Mouse (Mus musculus): Measurements from ENCODE around the gene S1pr5. TPM values are rescaled to one million over a fixed set of nuclear protein-coding genes. Genes with fewer than 3 reads are reported as not detected.

The S1pr5 gene
- polyA plus RNA-seq, 1 experiment from 2014 or later, result 0.11 TPM

DNA sequence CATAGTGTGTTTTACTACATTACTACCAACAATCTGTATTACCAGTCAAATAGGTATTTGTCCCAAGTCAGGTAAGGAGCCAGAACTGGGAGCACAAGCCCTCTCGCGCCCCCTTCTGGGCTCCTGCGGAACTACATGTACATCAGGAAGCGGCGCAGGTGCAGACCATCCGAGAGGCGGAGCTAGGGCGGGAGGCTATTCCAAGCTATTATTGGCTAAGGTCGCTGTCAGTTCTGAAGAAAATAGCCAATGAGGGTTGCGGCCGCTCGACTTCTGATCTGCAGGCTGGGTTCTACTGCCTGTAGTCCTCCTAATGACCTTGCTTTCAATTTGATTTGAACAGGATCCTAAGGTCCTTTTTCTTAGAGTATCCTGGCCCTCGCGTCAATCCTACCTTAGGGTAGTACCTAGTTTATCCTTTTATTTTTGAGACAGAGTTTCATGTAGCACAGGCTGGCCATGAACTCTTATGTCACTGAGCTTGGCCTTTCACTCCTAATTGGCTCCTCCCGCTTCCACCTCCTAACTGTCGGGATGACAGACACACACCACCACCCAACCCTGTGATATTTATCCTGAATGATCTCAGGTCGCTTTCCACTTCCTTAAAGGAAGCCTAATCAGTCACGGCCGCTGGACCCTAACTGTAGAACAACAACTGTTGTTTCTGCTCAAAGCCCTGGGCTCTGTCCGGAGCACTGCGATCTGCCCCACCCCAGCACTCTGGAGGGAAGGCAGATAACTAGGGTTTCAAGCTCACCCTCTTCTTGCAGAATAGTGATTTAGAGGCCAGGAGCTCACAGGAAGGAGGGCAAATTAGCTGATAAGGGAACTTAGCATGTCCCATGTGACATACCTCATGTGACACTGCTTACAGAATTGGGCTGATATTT, 27.5 kb downstream of the S1pr5 start:
- H3K9me3 ChIP-seq (replicated peaks), result no peaks in the 10 kb centered on the region
- H3K36me3 ChIP-seq, result no peaks in the 10 kb centered on the region
- peaks cover 19% of the 10 kb centered on the region for H3K4me1 ChIP-seq (replicated peaks)
- H3K27me3 ChIP-seq, result no peaks in the 10 kb centered on the region
- peak overlapping the region; percentile 53 for H3K4me2 ChIP-seq
- peak overlapping the region; percentile 33 for H3K4me3 ChIP-seq
- peak overlapping the region; percentile 79 for H3K27ac ChIP-seq
- ATAC-seq (replicated peaks; ENCODE audit: insufficient number of reproducible peaks, insufficient read depth, low FRiP score, low read depth), result peak; percentile 91
- 7% methylated on average over 21 of the region's 21 CpGs for WGBS
- 0 out of 2 replicates have a peak overlapping the region, but pooled peaks have one; percentile 5 for H3K9ac ChIP-seq

DNA sequence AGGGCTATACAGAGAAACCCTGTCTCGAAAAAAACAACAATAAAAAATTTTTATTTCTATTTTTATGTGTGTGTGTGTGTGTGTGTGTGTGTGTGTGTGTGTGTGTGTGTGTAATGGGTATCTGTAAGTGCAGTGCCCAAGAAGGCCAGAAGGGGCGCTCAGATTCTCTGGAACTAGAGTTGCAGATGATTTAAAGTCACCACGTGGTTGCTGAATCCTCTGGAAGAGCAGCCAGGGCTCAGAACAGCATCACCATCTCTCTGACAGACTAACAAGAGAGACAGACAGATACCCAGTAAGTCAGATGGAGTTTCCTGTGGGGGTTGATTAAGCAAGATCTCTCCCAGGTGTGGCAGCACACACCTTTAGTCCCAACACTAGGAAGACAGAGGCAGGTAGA, 28.4 kb downstream of the S1pr5 start:
- Histone ChIP-seq H3K4me3 (no peak overlapping the region), H3K9ac (no peak overlapping the region), H3K36me3 (no peaks in the 10 kb centered on the region), H3K4me2 (no peak overlapping the region), H3K4me1 (replicated peaks) (peaks cover 13% of the 10 kb centered on the region), H3K27me3 (no peaks in the 10 kb centered on the region), H3K27ac (no peak overlapping the region), H3K9me3 (replicated peaks) (no peaks in the 10 kb centered on the region)
- WGBS, result 57% methylated on average over 3 of the region's 3 CpGs
- ATAC-seq (replicated peaks; ENCODE audit: insufficient number of reproducible peaks, insufficient read depth, low FRiP score, low read depth), result no peak

DNA sequence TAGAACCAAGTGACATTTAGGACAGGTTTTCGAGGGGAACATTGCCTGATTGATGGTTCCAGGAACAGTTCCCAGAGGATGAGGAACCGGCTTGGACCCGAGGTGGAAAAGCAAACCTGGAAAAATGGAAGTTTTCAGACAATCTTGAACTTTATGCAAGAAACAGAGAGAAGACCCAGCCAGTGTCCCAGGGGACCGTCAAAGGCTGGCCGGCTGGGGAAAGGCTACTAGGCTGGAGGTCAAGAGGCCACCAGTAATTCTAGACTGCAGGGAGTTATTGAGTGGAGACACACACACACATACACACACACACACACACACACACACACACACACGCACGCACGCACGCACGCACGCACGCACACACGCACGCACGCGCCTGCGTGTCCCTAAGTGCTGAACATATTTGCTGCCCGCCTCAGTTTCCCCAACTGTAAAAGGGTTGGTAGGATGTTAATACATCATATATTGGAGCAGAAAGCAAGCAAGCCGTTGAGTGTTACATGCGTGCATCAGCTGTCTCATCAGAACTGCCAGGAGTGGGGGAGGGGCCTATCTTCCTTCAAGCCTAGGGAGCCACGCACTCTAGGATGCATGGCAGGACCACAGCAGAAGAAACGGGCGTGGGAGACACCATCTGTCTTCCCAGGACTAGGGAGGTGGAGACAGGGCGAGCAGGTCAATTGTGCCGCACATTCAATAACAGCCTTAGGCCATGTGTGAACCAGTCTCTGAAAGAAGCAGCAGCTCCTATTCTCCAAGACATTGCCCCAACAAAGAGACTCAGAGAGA, 32.0 kb downstream of the S1pr5 start:
- no peaks in the 10 kb centered on the region for H3K9me3 ChIP-seq (replicated peaks)
- H3K27ac ChIP-seq, result no peak overlapping the region
- H3K4me1 ChIP-seq (replicated peaks), result peaks cover 5% of the 10 kb centered on the region
- no peaks in the 10 kb centered on the region for H3K27me3 ChIP-seq
- H3K36me3 ChIP-seq, result peaks cover 6% of the 10 kb centered on the region
- no peak overlapping the region for H3K9ac ChIP-seq
- H3K4me3 ChIP-seq, result no peak overlapping the region
- H3K4me2 ChIP-seq, result no peak overlapping the region
- no peak for ATAC-seq (replicated peaks; ENCODE audit: insufficient number of reproducible peaks, insufficient read depth, low FRiP score, low read depth)
- 71% methylated on average over 25 of the region's 25 CpGs for WGBS

DNA sequence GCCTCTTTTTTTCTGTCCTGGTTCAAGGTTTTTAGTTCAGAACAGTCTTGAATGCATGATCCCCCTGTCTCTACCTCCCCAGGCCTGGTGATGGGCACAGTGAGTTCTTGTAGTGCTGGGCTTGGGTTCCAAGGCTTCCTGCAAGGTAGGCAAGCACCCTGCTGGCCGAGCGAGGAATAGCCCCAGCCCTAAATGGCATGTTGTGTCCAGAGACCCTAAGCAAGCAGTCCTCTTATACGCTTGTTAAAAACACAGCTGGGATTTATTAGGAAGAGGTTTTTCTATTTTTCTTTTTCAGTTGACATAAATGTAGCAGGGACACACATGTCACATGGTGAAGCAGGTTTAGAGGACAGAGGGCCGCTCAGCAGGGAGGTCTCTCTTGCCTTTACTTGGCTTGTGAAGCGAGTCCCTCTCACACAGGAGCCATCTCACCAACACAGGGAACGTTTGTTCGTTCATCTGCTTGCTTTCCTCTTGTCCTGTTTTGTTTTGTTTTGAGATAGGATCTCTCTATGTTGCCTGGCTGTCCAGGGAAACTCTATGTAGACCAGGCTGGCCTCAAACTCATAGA, 34.5 kb downstream of the S1pr5 start:
- Histone ChIP-seq H3K4me1 (replicated peaks) (no peaks in the 10 kb centered on the region), H3K27me3 (no peaks in the 10 kb centered on the region), H3K27ac (no peak overlapping the region), H3K36me3 (peaks cover 12% of the 10 kb centered on the region), H3K4me3 (no peak overlapping the region), H3K4me2 (no peak overlapping the region), H3K9me3 (replicated peaks) (no peaks in the 10 kb centered on the region), H3K9ac (no peak overlapping the region)
- no peak for ATAC-seq (replicated peaks; ENCODE audit: insufficient number of reproducible peaks, insufficient read depth, low FRiP score, low read depth)
- WGBS, result 38% methylated on average over 7 of the region's 7 CpGs

DNA sequence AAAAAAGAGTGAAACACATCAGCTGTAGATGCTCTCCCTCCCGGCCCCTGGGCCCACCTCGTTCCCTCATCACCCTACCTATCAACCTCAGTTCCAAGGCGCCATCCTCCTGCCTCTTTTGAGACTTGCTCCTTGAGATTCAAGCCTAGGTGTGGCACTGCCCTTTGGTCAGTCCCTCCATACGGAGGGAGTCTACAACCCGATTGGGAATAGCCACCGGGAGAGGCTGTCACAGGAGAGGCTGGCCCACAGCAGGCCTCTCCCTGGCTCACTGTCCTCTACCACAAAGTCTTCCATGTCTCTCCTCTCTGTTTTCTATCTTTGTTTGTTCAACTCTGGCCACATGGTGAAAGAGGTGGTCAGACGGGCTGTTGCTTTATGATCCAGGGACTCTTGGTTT, 36.6 kb downstream of the S1pr5 start:
- Histone ChIP-seq H3K36me3 (peaks cover 18% of the 10 kb centered on the region), H3K9ac (no peak overlapping the region), H3K4me3 (no peak overlapping the region), H3K27ac (no peak overlapping the region), H3K4me2 (no peak overlapping the region), H3K9me3 (replicated peaks) (no peaks in the 10 kb centered on the region), H3K4me1 (replicated peaks) (no peaks in the 10 kb centered on the region), H3K27me3 (no peaks in the 10 kb centered on the region)
- no peak for ATAC-seq (replicated peaks; ENCODE audit: insufficient number of reproducible peaks, insufficient read depth, low FRiP score, low read depth)
- 85% methylated on average over 7 of the region's 7 CpGs for WGBS

DNA sequence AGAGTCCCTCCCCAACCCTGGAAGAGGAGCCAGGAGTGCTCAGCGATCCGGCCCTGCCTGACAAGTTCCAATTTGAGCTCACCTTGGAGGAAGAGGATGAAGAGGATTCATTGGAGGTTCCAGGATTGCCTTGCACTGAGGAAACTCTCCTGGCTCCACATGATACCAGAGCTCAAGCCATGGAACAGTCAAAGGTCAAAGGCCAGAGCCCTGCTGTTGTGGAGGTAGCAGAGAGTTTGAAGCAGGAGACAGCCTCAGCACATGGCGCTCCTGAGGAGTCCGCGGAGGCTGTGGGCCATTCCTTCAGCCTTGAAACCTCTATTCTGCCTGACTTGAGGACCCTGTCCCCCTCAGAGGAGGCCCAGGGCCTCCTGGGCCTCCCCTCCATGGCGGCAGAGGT, 37.4 kb downstream of the S1pr5 start:
- WGBS, result 79% methylated on average over 6 of the region's 6 CpGs
- no peak overlapping the region for H3K4me2 ChIP-seq
- no peak overlapping the region for H3K4me3 ChIP-seq
- no peaks in the 10 kb centered on the region for H3K9me3 ChIP-seq (replicated peaks)
- H3K9ac ChIP-seq, result no peak overlapping the region
- no peak for ATAC-seq (replicated peaks; ENCODE audit: insufficient number of reproducible peaks, insufficient read depth, low FRiP score, low read depth)
- H3K4me1 ChIP-seq (replicated peaks), result no peaks in the 10 kb centered on the region
- H3K27ac ChIP-seq, result no peak overlapping the region
- H3K36me3 ChIP-seq, result peaks cover 23% of the 10 kb centered on the region
- no peaks in the 10 kb centered on the region for H3K27me3 ChIP-seq

DNA sequence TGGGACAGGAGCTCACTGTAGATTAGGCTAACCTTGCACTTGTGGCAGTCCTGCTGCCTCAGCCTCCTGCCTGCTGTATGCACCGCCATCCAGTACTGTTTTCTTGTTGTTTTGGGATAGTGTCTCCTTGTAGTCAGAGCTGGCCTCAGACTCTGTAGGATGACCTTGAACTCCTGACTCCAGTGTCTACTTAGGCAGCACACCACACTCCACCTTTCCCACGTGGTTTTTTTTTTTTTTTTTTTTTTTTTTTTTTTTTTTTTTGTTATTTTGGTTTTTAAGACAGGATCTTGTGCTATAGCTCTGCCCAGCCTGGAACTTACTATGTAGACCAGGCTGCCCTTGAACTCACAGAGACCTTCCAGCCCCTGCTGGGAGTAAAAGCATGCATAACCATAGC, 39.6 kb downstream of the S1pr5 start:
- H3K9me3 ChIP-seq (replicated peaks), result no peaks in the 10 kb centered on the region
- H3K36me3 ChIP-seq, result peaks cover 26% of the 10 kb centered on the region
- H3K9ac ChIP-seq, result no peak overlapping the region
- no peak overlapping the region for H3K4me3 ChIP-seq
- WGBS, result 81% methylated on average over 2 of the region's 2 CpGs
- no peak for ATAC-seq (replicated peaks; ENCODE audit: insufficient number of reproducible peaks, insufficient read depth, low FRiP score, low read depth)
- no peaks in the 10 kb centered on the region for H3K27me3 ChIP-seq
- H3K4me2 ChIP-seq, result no peak overlapping the region
- H3K27ac ChIP-seq, result no peak overlapping the region
- H3K4me1 ChIP-seq (replicated peaks), result peaks cover 7% of the 10 kb centered on the region

DNA sequence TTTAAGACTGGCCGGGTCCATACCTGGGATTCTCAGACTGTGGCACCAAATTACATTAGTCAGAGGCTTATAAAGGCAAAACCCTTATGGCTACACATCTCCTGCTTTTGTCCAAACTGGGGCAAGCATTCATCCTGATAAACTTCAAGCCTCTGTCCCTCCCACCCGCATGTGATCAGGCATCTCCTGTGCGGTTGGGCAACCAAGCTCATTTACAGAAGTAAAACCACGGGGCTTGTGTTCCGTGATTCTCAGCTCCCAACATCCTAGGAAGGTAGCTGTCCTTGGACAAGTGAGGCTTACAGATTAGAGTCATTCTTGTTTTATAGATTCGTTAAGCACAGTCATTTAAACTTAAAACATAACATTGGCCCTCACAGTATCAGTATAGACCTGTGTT, 41.4 kb downstream of the S1pr5 start:
- Histone ChIP-seq H3K4me3 (no peak overlapping the region), H3K27ac (no peak overlapping the region), H3K4me2 (no peak overlapping the region), H3K4me1 (replicated peaks) (peaks cover 7% of the 10 kb centered on the region), H3K9me3 (replicated peaks) (no peaks in the 10 kb centered on the region), H3K27me3 (no peaks in the 10 kb centered on the region), H3K36me3 (peaks cover 24% of the 10 kb centered on the region), H3K9ac (no peak overlapping the region)
- WGBS, result 84% methylated on average over 6 of the region's 6 CpGs
- ATAC-seq (replicated peaks; ENCODE audit: insufficient number of reproducible peaks, insufficient read depth, low FRiP score, low read depth), result no peak

DNA sequence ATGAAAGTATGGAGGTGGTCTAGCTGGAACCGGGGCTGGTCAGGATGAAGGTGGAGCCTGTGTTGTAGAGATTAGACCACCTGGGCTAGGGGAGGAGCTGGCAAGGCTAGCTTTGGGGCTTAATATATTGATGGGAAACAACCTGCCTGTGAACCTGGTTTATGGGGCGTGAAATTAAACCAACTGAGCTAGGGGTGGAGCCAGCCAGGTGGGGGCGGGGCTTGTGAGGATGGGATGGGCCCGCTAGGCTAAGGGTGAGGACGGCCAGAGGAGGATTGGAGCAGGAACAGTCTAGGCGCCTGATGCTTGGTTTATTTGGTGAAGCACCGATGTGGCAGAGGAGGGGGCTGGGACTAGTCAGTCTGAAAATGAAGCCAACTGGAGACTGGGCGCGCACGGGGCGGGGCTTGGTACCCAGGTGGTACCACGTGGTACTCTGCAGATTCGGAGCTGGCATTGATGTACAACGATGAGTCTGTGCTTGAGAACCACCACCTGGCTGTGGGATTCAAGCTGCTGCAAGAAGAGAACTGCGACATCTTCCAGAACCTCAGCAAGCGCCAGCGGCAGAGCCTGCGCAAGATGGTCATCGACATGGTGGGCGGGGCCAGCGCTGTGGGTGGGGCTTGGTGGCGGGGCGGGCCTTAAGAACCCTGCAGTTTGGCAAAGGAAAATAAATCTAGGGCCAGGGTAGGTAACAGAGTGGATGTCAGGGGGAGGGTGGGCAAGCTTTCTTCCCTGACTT, 43.5 kb downstream of the S1pr5 start:
- Histone ChIP-seq H3K27me3 (no peaks in the 10 kb centered on the region), H3K27ac (no peak overlapping the region), H3K4me2 (peak overlapping the region; percentile 53), H3K9ac (no peak overlapping the region), H3K36me3 (peaks cover 18% of the 10 kb centered on the region; the same call in 1 of the 2 replicates), H3K9me3 (replicated peaks) (no peaks in the 10 kb centered on the region), H3K4me3 (peak overlapping the region; percentile 30), H3K4me1 (replicated peaks) (peaks cover 7% of the 10 kb centered on the region)
- 16% methylated on average over 23 of the region's 23 CpGs for WGBS
- peak; percentile 50; the same call in 1 of the 2 replicates for ATAC-seq (replicated peaks; ENCODE audit: insufficient number of reproducible peaks, insufficient read depth, low FRiP score, low read depth)

DNA sequence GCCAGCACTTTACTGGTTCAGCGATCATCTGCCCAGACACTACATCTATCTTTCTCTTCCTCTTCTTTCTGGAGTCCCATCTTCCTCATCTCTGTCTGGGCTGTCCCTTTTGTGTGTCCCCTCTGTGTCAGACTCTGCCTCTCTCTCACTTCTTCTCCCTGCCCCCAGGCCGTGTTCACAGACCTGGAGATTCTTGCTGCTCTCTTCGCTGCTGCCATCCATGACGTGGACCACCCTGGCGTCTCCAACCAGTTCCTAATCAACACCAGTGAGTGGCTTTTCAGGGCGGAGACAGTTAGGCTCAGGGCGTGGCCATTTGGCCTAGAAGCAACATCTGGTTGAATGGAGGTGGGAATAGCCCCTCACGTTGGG, 44.1 kb downstream of the S1pr5 start:
- H3K27ac ChIP-seq, result no peak overlapping the region
- no peaks in the 10 kb centered on the region for H3K27me3 ChIP-seq
- H3K9me3 ChIP-seq (replicated peaks), result no peaks in the 10 kb centered on the region
- H3K9ac ChIP-seq, result no peak overlapping the region
- WGBS, result 40% methylated on average over 8 of the region's 8 CpGs
- peaks cover 7% of the 10 kb centered on the region for H3K4me1 ChIP-seq (replicated peaks)
- no peak overlapping the region for H3K4me3 ChIP-seq
- no peak overlapping the region for H3K4me2 ChIP-seq
- H3K36me3 ChIP-seq, result peaks cover 19% of the 10 kb centered on the region; the same call in 1 of the 2 replicates
- ATAC-seq (replicated peaks; ENCODE audit: insufficient number of reproducible peaks, insufficient read depth, low FRiP score, low read depth), result no peak

DNA sequence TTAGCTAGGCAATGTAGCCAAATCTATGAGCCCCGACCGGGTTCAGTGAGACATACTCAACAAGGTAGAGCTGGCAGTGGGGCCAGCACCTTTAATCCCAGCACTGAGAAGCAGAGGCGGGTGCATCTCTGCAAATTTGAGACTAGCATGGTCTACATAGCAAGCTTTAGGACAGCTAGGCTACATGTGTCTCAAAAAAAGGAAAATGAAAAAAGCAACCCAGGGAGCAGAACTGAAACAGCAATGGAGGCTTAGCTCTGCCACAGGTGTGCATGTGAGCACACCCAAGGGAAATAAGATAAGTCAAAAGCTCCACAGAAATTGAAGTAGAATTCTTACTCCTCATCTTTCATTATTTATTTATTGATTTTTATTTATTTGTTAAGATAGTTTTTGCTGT, 49.3 kb downstream of the S1pr5 start:
- Histone ChIP-seq H3K9me3 (replicated peaks) (no peaks in the 10 kb centered on the region), H3K27me3 (no peaks in the 10 kb centered on the region), H3K4me2 (no peak overlapping the region), H3K36me3 (peaks cover 7% of the 10 kb centered on the region; the same call in 1 of the 2 replicates), H3K4me1 (replicated peaks) (peaks cover 6% of the 10 kb centered on the region), H3K27ac (no peak overlapping the region), H3K9ac (no peak overlapping the region), H3K4me3 (no peak overlapping the region)
- 85% methylated on average over 3 of the region's 3 CpGs for WGBS
- ATAC-seq (replicated peaks; ENCODE audit: insufficient number of reproducible peaks, insufficient read depth, low FRiP score, low read depth), result no peak
